Mouse (Mus musculus): Measurements from ENCODE around the gene Macf1. TPM values are rescaled to one million over a fixed set of nuclear protein-coding genes. Genes with fewer than 3 reads are reported as not detected.
"Not testable (repeated sequence)": the region's sequence is repeated elsewhere in the genome, so short reads cannot be mapped to it uniquely, and the experiment has no call there.

Gene Macf1
- polyA plus RNA-seq, 1 experiment from 2014 or later = 80.2 TPM

GRCm38 (mm10) chr4:123649131-123649530 is 35.0 kb downstream of the Macf1 start:
- H3K4me1 ChIP-seq = no peaks in the 10 kb centered on the region
- no peaks in the 10 kb centered on the region for H3K27me3 ChIP-seq
- H3K4me2 ChIP-seq (replicated peaks) = no peak overlapping the region
- H3K27ac ChIP-seq = no peak overlapping the region
- H3K9ac ChIP-seq = no peak overlapping the region
- no peak overlapping the region for H3K4me3 ChIP-seq
- H3K9me3 ChIP-seq (replicated peaks) = no peaks in the 10 kb centered on the region
- ATAC-seq (ENCODE audit: low FRiP score) = no peak
- 90% methylated on average over 6 of the region's 6 CpGs for WGBS
- peaks cover 3% of the 10 kb centered on the region; the same call in 1 of the 2 replicates for H3K36me3 ChIP-seq

GRCm38 (mm10) chr4:123647668-123648067 is 36.5 kb downstream of the Macf1 start:
- Histone ChIP-seq H3K4me1 (peaks cover 7% of the 10 kb centered on the region; the same call in 1 of the 2 replicates), H3K4me2 (replicated peaks) (no peak overlapping the region), H3K36me3 (peaks cover 3% of the 10 kb centered on the region; the same call in 1 of the 2 replicates), H3K27ac (no peak overlapping the region), H3K27me3 (no peaks in the 10 kb centered on the region), H3K9ac (no peak overlapping the region), H3K4me3 (no peak overlapping the region), H3K9me3 (replicated peaks) (no peaks in the 10 kb centered on the region)
- ATAC-seq (ENCODE audit: low FRiP score) = no peak
- 96% methylated on average over 4 of the region's 4 CpGs for WGBS

GRCm38 (mm10) chr4:123647109-123647508 is 37.1 kb downstream of the Macf1 start:
- no peak overlapping the region for H3K4me3 ChIP-seq
- H3K36me3 ChIP-seq = peaks cover 3% of the 10 kb centered on the region; the same call in 1 of the 2 replicates
- H3K4me1 ChIP-seq = peaks cover 8% of the 10 kb centered on the region; the same call in 1 of the 2 replicates
- no peak for ATAC-seq (ENCODE audit: low FRiP score)
- H3K4me2 ChIP-seq (replicated peaks) = no peak overlapping the region
- no peaks in the 10 kb centered on the region for H3K9me3 ChIP-seq (replicated peaks)
- no peak overlapping the region for H3K27ac ChIP-seq
- no peaks in the 10 kb centered on the region for H3K27me3 ChIP-seq
- H3K9ac ChIP-seq = no peak overlapping the region
- 84% methylated on average over 2 of the region's 2 CpGs for WGBS

GRCm38 (mm10) chr4:123645246-123645845 is 38.8 kb downstream of the Macf1 start:
- 96% methylated on average over 3 of the region's 3 CpGs for WGBS
- no peak for ATAC-seq (ENCODE audit: low FRiP score)

GRCm38 (mm10) chr4:123643561-123643960 is 40.6 kb downstream of the Macf1 start:
- Histone ChIP-seq H3K27ac (no peak overlapping the region), H3K4me3 (no peak overlapping the region), H3K36me3 (peaks cover 4% of the 10 kb centered on the region; the same call in 1 of the 2 replicates), H3K4me1 (peaks cover 8% of the 10 kb centered on the region; the same call in 1 of the 2 replicates), H3K4me2 (replicated peaks) (no peak overlapping the region), H3K9ac (no peak overlapping the region), H3K27me3 (no peaks in the 10 kb centered on the region), H3K9me3 (replicated peaks) (no peaks in the 10 kb centered on the region)
- ATAC-seq (ENCODE audit: low FRiP score) = no peak
- 87% methylated on average over 6 of the region's 6 CpGs for WGBS

More at GRCm38 (mm10) chr4:123645246-123645845, 38.8 kb downstream of the Macf1 start:
- Histone ChIP-seq H3K9me3 (replicated peaks) (no peaks in the 10 kb centered on the region), H3K9ac (no peak overlapping the region), H3K4me3 (no peak overlapping the region), H3K4me2 (replicated peaks) (no peak overlapping the region), H3K4me1 (peaks cover 8% of the 10 kb centered on the region; the same call in 1 of the 2 replicates), H3K27ac (no peak overlapping the region), H3K27me3 (no peaks in the 10 kb centered on the region), H3K36me3 (peaks cover 3% of the 10 kb centered on the region; the same call in 1 of the 2 replicates)

- H3K4me1 ChIP-seq = peaks cover 8% of the 10 kb centered on the region; the same call in 1 of the 2 replicates
- H3K9me3 ChIP-seq (replicated peaks) = no peaks in the 10 kb centered on the region
- WGBS = 82% methylated on average over 5 of the region's 5 CpGs
- H3K36me3 ChIP-seq = peaks cover 9% of the 10 kb centered on the region; the same call in 1 of the 2 replicates
- H3K27ac ChIP-seq = no peak overlapping the region
- ATAC-seq (ENCODE audit: low FRiP score) = no peak
- H3K27me3 ChIP-seq = no peaks in the 10 kb centered on the region
- H3K4me3 ChIP-seq = no peak overlapping the region
- no peak overlapping the region for H3K4me2 ChIP-seq (replicated peaks)
- no peak overlapping the region for H3K9ac ChIP-seq
Observed at GRCm38 (mm10) chr4:123642877-123643276, 41.3 kb downstream of the Macf1 start.

GRCm38 (mm10) chr4:123637136-123637535 is 47.0 kb downstream of the Macf1 start:
- no peak overlapping the region for H3K9ac ChIP-seq
- no peak overlapping the region for H3K4me2 ChIP-seq (replicated peaks)
- no peak overlapping the region for H3K27ac ChIP-seq
- H3K9me3 ChIP-seq (replicated peaks) = no peaks in the 10 kb centered on the region
- no peaks in the 10 kb centered on the region for H3K27me3 ChIP-seq
- no peaks in the 10 kb centered on the region for H3K4me1 ChIP-seq
- WGBS = 93% methylated on average over 6 of the region's 6 CpGs
- ATAC-seq (ENCODE audit: low FRiP score) = no peak
- no peak overlapping the region for H3K4me3 ChIP-seq
- H3K36me3 ChIP-seq = 0 out of 2 replicates have a peak, but pooled peaks cover 9% of the 10 kb centered on the region

GRCm38 (mm10) chr4:123635428-123635827 is 48.7 kb downstream of the Macf1 start:
- no peaks in the 10 kb centered on the region for H3K9me3 ChIP-seq (replicated peaks)
- WGBS = 9% methylated on average over 1 of the region's 1 CpGs
- H3K27me3 ChIP-seq = no peaks in the 10 kb centered on the region
- no peak for ATAC-seq (ENCODE audit: low FRiP score)
- H3K4me3 ChIP-seq = no peak overlapping the region
- H3K4me2 ChIP-seq (replicated peaks) = no peak overlapping the region
- H3K4me1 ChIP-seq = no peaks in the 10 kb centered on the region
- no peak overlapping the region for H3K27ac ChIP-seq
- 0 out of 2 replicates have a peak, but pooled peaks cover 9% of the 10 kb centered on the region for H3K36me3 ChIP-seq
- H3K9ac ChIP-seq = no peak overlapping the region

GRCm38 (mm10) chr4:123634436-123634835 is 49.7 kb downstream of the Macf1 start:
- H3K9ac ChIP-seq = no peak overlapping the region
- ATAC-seq (ENCODE audit: low FRiP score) = no peak
- H3K4me1 ChIP-seq = no peaks in the 10 kb centered on the region
- no peak overlapping the region for H3K4me3 ChIP-seq
- H3K27ac ChIP-seq = no peak overlapping the region
- 62% methylated on average over 3 of the region's 3 CpGs for WGBS
- no peaks in the 10 kb centered on the region for H3K9me3 ChIP-seq (replicated peaks)
- H3K4me2 ChIP-seq (replicated peaks) = no peak overlapping the region
- no peaks in the 10 kb centered on the region for H3K27me3 ChIP-seq
- 0 out of 2 replicates have a peak, but pooled peaks cover 8% of the 10 kb centered on the region for H3K36me3 ChIP-seq

- WGBS = 92% methylated on average over 4 of the region's 4 CpGs
- 0 out of 2 replicates have a peak, but pooled peaks cover 5% of the 10 kb centered on the region for H3K36me3 ChIP-seq
- no peak overlapping the region for H3K4me2 ChIP-seq (replicated peaks)
- H3K4me3 ChIP-seq = no peak overlapping the region
- no peaks in the 10 kb centered on the region for H3K27me3 ChIP-seq
- no peak for ATAC-seq (ENCODE audit: low FRiP score)
- no peaks in the 10 kb centered on the region for H3K4me1 ChIP-seq
- no peaks in the 10 kb centered on the region for H3K9me3 ChIP-seq (replicated peaks)
- no peak overlapping the region for H3K9ac ChIP-seq
- H3K27ac ChIP-seq = no peak overlapping the region
Observed at GRCm38 (mm10) chr4:123633874-123634273, 50.3 kb downstream of the Macf1 start.

GRCm38 (mm10) chr4:123633370-123633769 is 50.8 kb downstream of the Macf1 start:
- H3K4me2 ChIP-seq (replicated peaks) = no peak overlapping the region
- no peak overlapping the region for H3K9ac ChIP-seq
- no peak overlapping the region for H3K27ac ChIP-seq
- H3K27me3 ChIP-seq = no peaks in the 10 kb centered on the region
- H3K4me3 ChIP-seq = no peak overlapping the region
- 0 out of 2 replicates have a peak, but pooled peaks cover 3% of the 10 kb centered on the region for H3K36me3 ChIP-seq
- no peaks in the 10 kb centered on the region for H3K4me1 ChIP-seq
- 21% methylated on average over 3 of the region's 3 CpGs for WGBS
- no peaks in the 10 kb centered on the region for H3K9me3 ChIP-seq (replicated peaks)
- ATAC-seq (ENCODE audit: low FRiP score) = no peak

- H3K4me3 ChIP-seq; H3K4me1 ChIP-seq; H3K27ac ChIP-seq; H3K9ac ChIP-seq; H3K9me3 ChIP-seq (replicated peaks); H3K4me2 ChIP-seq (replicated peaks); H3K27me3 ChIP-seq; H3K36me3 ChIP-seq; ATAC-seq (ENCODE audit: low FRiP score): not testable (repeated sequence)
- 92% methylated on average over 5 of the region's 6 CpGs for WGBS
Observed at GRCm38 (mm10) chr4:123632116-123632515, 52.0 kb downstream of the Macf1 start.

- Histone ChIP-seq H3K4me2 (replicated peaks) (no peak overlapping the region), H3K4me1 (0 out of 2 replicates have a peak, but pooled peaks cover 3% of the 10 kb centered on the region), H3K9me3 (replicated peaks) (no peaks in the 10 kb centered on the region), H3K27ac (no peak overlapping the region), H3K36me3 (no peaks in the 10 kb centered on the region), H3K27me3 (no peaks in the 10 kb centered on the region), H3K4me3 (no peak overlapping the region), H3K9ac (no peak overlapping the region)
- ATAC-seq (ENCODE audit: low FRiP score) = no peak
- 84% methylated on average over 3 of the region's 3 CpGs for WGBS
Observed at GRCm38 (mm10) chr4:123631654-123632053, 52.5 kb downstream of the Macf1 start.
